Mouse (Mus musculus): Measurements from ENCODE around the gene Dennd2a.

The Dennd2a gene

DNA sequence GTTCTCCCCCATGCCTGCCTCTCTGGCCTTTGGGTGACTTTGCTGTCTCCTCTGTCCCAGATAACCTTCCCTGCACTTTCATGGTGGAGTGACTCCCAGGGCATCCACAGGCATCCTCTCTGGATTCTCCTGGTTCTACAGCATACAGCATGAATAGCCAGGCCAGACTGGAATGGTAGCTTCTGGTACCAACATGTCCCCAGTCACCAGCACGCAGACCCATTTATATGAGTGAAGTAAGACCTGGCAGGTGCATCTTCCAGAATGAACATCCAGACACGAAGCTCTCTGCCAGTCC is 2.1 kb downstream of the Dennd2a start:
- DNase-seq, result no peak

DNA sequence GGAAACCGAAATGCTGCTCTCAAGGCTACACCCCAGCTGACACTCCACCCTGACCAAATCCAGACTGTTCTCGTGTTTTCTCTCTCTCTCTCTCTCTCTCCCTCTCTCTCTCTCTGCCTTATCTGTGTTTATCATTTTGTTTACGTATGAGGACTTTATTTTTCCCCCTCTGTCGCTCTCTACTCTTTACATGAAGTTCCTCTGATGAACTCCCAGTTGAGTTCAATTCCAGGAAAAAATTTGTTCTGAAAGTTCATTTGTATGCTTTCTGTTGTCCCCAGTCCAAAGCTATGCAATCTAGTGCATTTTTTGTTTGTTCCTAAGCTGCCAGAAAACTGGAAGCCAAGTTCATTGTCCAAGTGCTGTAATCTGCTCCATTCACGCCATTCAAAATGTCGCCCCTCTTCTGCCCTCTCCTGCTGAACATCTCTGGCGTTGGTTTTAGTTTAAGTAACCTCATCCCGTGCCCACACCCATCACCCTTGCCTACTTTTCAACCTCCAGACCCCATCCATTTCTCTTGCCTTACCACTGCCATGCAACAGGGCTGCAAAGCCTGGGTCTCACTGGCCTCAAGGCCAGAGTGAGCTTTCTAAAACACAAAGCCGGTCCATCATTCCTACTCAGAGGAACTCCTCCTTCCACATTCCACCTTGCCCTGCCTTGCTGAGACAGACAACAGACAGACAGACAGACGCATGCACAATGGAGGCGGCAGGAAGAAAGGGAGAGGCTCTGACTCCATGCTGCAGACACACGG is 2.6 kb downstream of the Dennd2a start:
- DNase-seq, result no peak

DNA sequence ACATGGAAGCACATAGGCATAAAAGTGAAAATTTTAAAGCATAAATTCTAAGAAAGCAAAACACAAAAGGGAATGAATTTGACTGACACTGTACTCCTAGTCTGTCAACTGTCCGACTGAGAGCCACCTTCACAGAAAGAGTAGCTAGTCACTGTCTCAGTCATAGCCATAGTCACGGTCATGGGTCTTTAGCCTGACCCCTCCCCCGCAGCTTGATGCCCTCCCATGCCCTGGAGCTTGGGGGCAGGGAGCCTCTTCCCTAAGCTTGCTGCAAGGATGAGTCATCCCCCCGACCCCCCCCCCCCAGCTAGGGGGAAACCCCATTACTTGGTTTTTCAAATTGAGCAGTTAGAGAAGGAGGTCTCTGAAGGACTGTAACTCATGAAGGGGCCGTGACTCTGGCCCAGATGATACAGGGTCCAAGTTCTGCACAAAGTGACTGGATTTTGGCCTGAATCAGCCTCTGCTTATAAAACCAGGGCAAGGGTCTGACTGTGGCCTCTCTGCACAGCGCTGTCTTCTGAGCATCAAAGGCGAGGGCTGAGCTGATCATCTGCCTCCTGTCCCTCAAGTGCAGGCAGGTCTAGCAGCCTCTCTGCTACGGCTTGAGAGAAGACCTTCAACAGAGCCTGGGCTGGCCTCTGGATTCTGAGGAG is 5.6 kb downstream of the Dennd2a start:
- no peak for DNase-seq

DNA sequence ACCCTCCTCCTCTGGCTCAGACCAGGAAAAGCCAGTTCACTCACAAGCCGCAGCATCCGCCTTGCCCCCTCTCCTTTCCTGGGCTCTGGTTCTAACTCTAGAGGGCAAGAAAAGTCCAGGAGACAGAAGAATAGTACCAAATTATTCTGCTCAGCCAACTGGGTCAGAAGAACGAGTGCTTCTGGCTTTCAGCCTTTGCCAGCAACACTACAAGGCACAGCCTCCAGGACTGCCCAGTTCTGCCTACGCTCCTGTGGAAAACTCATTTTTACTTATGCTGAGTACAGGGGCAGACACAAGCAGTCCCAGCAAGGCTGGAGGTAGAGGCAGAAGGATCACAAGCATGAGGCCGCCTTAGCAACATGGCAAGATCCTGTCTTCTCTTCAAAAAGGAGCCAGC is 9.6 kb downstream of the Dennd2a start:
- peak; percentile 43 for DNase-seq

DNA sequence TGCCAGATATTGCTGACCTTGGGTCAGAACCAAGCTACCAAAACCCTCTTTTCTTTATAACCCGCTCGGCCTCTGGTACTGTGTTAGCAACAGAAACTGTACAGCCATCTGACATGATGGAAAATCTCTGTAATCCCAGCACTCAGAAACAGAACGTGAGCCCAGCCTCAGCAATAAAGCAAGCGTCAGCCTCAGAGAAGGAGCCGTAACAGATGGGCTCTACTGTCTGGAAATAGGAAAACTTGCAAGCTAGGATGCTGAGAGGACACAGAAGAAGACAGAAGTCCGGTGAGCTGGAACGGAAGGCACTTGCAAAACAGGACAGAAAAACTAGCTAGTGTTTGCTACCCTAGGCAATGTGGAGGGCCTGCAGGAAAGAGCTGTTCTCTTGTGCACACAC is 12.2 kb downstream of the Dennd2a start:
- DNase-seq, result no peak

DNA sequence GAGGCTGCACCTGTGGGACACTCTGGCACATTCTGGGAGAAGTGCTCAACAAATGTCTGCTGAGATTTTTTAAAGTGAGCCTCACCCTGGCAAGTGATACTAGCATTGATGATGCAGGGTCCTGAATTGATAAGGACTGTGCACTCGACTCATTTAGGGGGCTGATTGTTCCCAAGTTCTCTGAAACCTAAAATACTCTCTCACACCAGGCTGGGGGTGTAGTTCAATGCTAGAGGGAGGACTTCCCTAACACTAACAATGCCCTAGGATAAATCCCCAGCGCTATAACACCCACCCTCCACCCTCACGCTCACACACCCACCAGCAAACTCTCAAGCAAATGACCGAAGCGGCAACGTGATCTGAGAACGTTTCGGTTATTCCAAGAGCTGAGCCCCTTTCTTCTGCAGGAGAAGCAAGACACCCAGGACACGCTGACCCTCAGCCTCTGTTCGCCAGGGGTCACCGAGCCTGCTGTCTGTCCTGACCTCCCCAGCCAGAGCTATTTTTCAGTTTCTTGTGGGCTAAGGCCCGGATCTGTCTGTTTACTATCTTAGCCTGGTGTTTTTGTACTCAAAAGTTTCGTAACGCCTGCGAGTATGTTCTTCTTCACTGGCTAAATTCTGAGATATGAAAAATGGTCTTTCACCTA is 13.8 kb downstream of the Dennd2a start:
- no peak for DNase-seq

DNA sequence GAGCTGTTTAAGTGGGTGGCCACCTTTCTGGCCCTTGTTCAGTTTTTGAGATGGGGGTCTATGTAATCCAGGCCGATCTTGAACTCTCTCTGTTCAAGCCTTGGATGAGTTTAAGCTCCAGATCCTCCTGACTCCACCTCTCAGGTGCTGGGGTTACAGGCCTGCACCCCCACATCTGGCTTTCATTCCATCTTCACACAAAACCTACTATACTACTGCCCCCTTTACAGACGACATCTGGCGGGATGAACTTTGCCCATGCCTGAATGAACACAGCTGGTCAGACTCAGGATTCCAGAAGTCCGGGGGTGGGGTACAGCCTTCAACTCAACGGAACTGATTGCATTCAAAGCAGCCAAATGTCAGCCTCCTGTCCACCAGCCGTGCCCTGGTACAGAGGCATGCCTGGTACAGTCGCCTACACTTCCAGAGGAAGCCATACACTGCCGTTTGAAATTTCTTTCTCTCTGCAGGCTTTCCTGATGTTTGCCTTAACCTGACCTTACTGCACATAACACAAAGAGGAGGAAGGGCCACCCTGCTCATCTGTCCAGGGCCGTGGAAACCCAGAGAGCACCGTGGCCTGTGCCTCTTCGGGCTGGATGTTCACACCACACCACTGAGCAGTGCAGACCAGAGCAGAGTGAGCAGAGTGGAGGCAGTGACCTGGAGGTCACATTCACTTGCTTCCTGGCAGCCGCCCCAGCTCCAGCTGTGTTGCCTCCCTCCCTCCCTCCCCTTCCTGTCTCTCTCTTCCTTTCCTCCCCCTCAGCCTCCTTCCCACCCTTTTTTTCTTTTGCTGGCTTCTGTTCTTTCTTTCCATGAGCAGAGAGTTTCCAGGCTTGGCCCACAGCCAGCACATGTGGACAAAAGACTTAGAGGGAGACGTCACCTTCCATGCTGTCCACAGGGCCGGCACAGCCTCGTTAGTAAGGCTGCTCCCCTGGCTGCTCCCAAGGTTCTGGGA is 14.8 kb downstream of the Dennd2a start:
- DNase-seq, result peak; percentile 50

DNA sequence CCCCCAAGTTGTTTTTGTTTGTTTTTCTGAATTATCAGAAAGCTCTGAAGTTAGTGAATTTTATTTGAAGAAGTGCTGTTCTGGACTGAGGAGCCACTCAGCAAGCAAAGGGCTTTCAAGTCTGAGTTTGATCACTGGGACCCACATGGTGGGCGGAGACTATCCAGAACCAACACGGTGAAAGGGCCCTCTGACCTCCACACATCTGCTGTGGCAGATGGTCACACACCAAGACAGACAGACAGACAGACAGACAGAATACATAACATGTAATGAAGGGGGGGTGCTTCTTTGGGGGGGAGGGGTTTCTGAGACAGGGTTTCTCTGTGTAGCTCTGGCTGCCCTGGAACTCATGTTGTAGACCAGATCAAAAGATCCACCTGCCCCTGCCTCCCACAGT is 17.1 kb downstream of the Dennd2a start:
- DNase-seq, result no peak

DNA sequence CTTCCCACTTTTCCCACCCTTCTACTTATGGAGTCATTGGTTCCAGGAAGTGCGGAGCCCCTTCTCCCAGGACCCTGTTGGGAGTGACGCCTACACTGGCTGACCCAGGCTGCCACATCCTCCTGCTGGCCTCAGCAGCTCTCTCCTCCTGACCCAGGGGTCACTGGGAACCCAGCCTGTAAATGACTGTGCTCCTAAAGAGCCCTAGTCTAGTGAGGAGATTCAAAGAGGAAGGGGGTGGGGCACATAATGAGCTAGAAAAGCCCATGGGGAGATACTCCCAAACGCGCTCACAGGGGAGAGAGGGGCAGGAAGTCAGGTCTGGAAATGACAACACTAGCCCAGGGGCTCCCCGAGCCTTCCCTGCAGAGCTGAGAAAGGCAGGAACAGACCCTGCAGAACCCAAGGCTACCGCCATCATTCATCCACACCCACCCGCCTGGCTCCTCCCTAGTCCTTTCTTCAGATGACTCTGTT is 17.9 kb downstream of the Dennd2a start:
- DNase-seq, result no peak

DNA sequence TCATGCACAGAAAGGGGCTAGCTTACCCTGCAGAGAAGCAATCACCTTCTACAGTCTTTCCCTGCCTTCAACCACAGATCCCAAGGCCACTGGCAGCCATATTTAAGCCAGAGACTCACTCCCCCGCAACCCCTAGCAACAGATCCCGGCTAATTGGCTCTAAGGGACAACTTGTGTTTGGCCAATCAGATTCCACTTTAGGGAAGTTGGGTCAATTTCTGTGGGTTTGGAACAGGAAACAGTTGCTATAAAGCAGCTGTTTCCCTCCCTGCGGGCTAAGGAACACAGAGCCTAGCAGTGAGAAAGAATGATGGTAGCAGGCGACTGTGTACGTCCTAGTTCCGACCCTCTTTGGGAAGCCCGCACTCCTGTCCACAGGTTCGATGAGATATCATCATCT is 19.4 kb downstream of the Dennd2a start:
- DNase-seq, result no peak

DNA sequence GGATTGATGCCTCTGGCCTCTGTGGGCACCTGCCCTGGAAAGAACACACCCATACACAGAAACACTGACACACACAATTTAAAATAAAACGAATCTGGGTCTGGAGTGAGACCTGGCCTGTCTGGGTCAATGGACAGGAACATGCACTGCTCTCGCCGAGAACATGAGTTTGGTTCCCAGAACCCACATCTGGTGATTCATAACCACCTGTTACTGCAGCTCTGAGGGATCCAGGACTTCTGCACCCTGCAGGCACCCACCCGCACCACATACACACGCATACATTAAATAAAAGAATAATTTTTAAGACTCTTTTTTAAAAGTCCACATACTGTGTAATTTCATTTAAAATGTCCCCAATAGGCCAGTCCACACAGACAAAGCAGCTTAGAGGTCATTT is 20.4 kb downstream of the Dennd2a start:
- DNase-seq, result no peak

DNA sequence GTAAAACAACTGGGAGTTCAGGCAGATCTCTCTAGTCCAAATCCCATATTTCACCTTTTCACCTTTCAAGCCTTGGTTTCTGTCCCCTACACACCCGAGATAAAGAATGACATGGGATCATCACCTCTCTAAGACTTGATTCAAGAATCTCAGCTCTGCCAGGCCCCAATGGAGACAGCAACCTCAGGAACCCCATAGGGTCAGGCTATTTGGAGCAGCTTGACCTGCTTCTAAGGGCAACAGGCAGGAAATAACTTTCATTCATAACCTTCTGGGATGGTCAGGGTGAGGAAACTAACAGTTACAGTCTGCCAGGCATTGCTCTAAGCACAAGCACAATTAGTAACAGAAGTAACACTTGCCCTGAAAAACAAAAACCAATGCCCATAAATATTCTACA is 21.0 kb downstream of the Dennd2a start:
- no peak for DNase-seq

DNA sequence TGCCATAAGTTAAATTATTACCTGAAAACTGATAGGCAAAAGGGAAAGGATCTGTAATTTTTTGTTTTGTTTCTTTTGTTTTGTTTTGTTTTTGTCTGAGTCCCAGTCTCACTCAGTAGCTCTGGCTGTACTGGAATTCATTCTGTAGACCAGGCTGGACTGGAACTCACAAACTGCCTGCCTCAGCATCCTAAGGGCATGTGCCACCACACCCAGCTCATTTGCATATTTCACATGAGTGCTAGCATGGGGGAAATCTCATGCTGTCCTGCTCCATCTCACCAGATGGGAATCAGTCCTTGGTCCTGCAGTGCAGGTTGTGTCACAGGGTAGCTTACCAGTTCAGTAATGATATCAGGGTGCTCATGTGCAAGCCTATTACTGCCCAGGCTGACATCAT is 22.7 kb downstream of the Dennd2a start:
- no peak for DNase-seq

DNA sequence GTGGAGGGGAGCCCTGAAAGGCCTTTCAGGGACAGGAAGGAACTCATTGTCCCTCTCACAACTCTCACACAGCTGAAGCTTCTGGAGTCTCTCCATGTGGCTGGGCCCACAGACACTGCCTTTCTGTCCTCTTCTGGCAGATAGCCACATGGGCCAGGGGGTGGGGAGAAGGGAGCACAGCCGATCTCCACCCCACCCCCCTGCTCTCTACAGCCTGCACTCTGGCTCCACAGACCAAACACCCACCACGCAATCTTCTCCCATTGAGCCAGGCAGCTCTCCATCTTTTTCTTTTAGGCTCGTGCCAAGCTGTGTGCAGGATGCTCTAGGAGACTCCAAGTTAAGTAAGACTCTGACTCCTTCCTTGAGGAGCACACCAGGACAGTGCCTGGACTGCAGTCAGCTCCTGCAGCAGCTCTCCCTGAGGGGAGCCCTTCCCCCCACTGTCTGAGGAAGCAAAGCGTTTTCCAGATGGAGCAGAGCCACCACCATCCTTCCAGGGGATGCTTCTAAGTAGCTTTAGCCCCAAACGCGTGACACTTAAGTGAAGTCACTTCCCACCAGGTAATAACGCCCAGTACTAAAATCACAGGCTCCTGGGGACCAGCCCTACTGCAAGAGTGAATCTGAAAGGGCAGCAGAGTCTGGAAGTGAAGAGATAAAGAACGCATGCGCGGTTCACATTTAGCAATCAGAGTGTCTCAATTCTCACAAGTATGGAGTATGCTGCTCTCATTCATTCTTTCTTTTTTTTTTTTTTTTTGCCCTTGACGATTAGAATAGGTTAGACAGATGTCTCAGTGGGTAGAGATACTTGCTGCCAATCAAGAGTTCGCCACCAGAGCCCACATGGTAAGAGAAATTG is 28.8 kb downstream of the Dennd2a start:
- DNase-seq, result peak; percentile 84

DNA sequence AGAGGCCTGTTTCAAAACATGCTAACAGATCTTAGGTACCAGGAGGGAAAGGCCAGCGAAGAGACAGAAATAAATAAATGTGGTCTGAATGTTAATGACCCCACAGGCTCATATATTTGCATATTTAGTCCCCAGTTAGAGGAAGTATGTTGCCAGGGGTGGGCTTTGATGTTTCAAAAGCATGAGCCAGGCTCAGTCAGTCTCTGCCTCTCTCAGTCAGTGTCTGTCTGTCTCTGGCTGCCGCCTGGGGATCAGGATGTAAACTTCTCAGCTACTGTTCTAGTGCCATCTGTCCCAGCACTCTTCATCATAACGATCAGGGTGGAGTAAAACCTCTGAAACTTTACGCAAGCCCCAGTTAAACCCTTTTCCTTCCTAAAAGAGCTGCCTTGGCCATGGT is 29.9 kb downstream of the Dennd2a start:
- no peak for DNase-seq

DNA sequence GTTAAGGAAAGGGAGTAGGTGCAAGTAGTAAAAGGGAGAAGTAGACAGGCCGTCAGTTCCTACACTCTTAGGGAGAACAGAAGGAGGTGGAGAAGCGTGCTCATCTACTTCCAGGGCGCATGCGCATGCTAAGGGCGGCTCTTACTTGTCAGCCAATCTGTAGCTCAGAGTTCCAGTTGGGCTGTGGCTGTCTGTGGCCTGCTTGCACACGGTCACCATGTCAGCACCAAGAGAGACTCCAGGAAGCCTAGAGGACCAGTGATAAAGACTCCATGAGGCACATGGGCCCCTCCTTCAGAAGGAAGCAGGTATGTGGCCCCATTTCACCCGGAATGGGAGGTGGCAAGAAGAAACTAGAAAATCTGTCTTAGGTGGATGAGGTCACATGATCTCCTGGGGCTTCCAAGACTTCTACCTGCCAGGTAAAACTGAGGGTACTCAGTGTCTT is 30.3 kb downstream of the Dennd2a start:
- peak; percentile 59 for DNase-seq

DNA sequence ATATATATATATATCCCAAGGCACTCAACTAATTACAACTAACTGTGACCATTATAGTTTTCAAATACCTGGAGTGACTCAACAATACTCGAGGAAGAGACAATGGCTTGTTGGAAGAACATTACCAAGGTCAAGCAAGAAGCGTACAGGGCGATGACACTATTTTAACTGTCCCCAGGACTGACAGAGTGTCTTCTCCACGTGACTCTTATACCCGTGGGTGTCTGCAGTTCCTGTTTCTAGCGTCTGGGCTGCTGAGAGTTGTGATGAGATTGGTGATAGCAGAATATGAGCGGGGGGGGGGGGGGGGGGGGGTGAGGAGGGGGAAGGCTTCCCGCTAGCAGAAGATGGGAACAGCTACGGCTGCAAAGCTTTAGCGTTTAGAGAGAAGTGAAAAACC is 30.9 kb downstream of the Dennd2a start:
- no peak for DNase-seq

DNA sequence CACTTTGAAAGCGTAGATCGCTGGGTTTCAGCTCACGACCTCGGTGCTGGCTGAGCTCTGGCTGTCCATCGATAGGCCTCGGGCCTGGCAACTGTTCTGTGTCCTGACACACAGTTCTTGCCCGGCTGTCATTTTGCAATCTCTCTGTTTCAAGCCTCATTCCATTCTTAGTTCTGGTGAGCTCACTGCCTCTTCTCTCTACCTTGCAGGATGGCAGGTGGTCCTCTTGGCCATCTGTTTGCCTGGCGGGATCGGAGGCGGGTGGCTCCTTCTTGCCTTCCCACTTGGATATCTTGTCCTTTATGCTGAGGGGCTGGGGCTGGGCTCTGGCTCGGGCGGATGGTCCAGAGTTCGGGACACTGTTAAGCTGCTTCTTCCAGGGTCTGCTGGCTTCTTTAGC is 34.5 kb downstream of the Dennd2a start:
- DNase-seq, result no peak

DNA sequence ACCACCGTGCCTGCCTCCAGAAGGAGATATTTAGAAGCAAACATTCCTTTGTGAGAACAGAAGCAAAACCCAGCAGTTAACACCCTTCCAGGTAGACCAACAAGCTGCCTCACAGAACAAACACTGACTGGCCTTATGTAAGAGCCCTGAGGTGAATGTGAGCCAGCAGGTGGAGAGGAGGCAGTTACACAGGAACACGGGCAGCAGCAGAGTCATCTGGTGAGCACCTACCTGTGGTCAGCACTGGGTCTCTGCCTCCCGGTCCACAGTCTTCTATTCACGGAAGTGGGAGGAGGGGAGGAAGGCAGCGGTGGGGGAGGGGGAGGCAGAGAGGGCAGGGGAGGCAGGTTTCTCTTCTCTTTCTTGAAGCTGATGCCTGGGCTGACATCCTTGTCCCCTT is 35.2 kb downstream of the Dennd2a start:
- DNase-seq, result no peak

DNA sequence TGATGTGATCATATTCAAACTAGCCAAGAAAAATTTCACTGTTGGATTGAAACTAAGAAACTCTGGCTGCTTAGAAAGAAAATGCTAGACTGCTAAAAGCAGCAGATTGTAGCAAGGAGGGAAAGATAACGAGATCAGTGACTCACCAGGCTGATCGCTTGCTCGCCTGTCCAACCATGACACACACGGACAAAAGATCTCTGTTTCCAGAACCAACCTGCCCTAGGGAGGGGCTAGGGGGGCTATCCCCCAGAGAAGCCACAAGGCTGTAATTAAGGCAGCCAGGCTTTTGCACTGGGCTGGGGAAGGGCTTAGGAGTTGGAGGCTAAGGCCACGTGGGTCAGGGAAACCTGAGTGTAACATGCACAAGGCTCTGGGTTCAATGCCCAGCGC is 41.9 kb downstream of the Dennd2a start:
- no peak for DNase-seq

DNA sequence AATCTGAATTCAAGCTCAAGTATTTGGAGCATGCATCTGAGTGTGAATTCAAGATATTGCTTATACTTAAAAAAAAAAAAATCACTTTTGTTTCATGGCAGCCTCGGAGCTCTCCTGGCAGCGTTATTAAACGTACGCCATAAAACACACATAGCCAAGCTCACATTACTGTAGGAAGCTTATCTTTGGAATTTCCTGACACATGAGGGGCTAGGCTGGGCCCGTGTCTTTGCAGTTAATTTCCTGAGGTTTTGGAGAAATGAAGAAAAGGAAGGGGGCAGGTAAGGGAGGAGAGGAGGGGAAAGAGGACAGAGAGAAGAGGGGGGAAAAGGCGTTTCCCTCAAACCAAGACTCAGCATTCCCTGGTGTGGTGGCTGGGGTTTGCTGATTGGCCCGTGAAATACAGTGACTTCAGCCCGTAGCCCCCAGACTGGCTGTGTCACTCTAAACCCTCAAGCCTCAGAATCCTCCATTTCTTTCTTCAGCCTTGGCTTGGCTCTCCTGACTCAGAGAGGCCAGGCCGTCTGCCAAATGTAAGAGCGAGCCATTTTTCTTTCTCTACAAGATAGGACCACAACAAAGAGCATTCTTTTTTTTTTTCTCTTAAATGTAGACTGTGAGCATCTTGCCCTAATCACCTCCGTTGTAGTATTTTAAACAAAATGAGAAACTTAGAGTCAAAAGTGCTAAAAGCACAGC is 42.5 kb downstream of the Dennd2a start:
- DNase-seq, result no peak
